Mouse (Mus musculus) C2C12 (cell line): ENCODE measurements around the gene Cbx3. TPM values are rescaled to one million over a fixed set of nuclear protein-coding genes. Genes with fewer than 3 reads are reported as not detected.

Source experiments
- H3K27me3 ChIP-seq: one replicate; pipeline ENCODE4 v1.6.1; 2011; ENCODE audit not compliant: control insufficient read depth, insufficient read depth, insufficient read length
- H3K36me3 ChIP-seq: one replicate; pipeline ENCODE4 v1.6.1; 2011; ENCODE audit not compliant: control insufficient read depth, insufficient read depth
- H3K4me3 ChIP-seq: one replicate; pipeline ENCODE4 v1.5.1; 2011; ENCODE audit warnings: mild to moderate bottlenecking, control low read depth; ENCODE audit not compliant: poor library complexity, insufficient read depth, severe bottlenecking
- H3K79me2 ChIP-seq: one replicate; pipeline ENCODE4 v1.6.1; 2011; ENCODE audit not compliant: control insufficient read depth, insufficient read depth
- H3K79me3 ChIP-seq: one replicate; pipeline ENCODE4 v1.6.1; 2011; ENCODE audit warnings: low read depth, control low read depth
- H3ac ChIP-seq: one replicate; pipeline ENCODE3; 2011; ENCODE audit warnings: low read depth; ENCODE audit not compliant: control insufficient read depth, insufficient read length
- CEBPB ChIP-seq: IDR thresholded peaks from one replicate; pipeline ENCODE4 v1.6.1; 2011; ENCODE audit warnings: low read depth, mild to moderate bottlenecking, control low read depth, moderate library complexity
- CTCF ChIP-seq: IDR thresholded peaks from one replicate; pipeline ENCODE4 v1.5.1; 2011; ENCODE audit not compliant: control insufficient read depth, insufficient read depth, insufficient read length
- FOSL1 ChIP-seq: IDR thresholded peaks from one replicate; pipeline ENCODE4 v1.8.0; 2011; ENCODE audit warnings: mild to moderate bottlenecking, low read length; ENCODE audit not compliant: poor library complexity, insufficient read depth, severe bottlenecking
- MAX ChIP-seq: IDR thresholded peaks from one replicate; pipeline ENCODE4 v1.6.1; 2011; ENCODE audit warnings: mild to moderate bottlenecking, control low read depth
- MYOD1 ChIP-seq: IDR thresholded peaks from one replicate; pipeline ENCODE4 v1.6.1; 2011; ENCODE audit warnings: low read depth; ENCODE audit not compliant: control insufficient read depth, insufficient read length
- MYOG ChIP-seq: IDR thresholded peaks from one replicate; pipeline ENCODE4 v1.6.1; 2011; ENCODE audit not compliant: control insufficient read depth, insufficient read length; ENCODE audit errors: extremely low read depth
- USF1 ChIP-seq: IDR thresholded peaks from one replicate; pipeline ENCODE4 v1.6.1; 2011; ENCODE audit warnings: low read depth, mild to moderate bottlenecking, control low read depth, moderate library complexity
- polyA plus RNA-seq: library from polyadenylated mRNA; unstranded; fragments of >200 nt; fragmentation: generic; extraction: Trizol; gene quantifications from one replicate; pipeline ENCODE4 v1.2.1, GENCODE M21; 2012; ENCODE audit warnings: missing spikeins

Cbx3 gene
- polyA plus RNA-seq, 1 experiment: 71.6 TPM

DNA sequence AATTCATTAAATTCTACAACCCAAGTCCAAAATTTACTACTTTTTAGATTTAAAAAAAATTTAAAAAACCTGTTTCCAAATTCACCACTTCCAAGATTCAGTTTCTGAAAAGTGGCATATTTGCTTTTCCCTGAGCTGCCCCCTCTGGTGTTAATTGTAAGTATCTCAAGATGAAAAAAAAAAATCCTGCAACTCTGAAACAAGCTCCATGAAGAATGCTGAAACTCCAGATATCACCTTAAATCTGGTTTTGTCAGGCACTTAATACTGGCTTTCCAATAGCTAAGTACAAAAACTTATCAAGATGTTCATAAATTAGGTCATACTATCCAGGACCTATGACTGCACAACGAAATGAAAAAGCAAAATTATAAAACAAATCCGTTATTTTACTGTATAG lies 2.5 kb upstream of the Cbx3 start:
- peaks cover 93% of the 10 kb centered on the region for H3K79me2 ChIP-seq
- peaks cover 69% of the 10 kb centered on the region for H3K36me3 ChIP-seq
- no peak overlapping the region for H3ac ChIP-seq
- peaks cover 83% of the 10 kb centered on the region for H3K79me3 ChIP-seq
- H3K27me3 ChIP-seq: no peaks in the 10 kb centered on the region
- TF ChIP-seq USF1 (no peak), CTCF (no peak), FOSL1 (no peak), MYOD1 (no peak), MAX (no peak), CEBPB (no peak), MYOG (no peak)
- H3K4me3 ChIP-seq: peak overlapping the region; percentile 97

GRCm38 (mm10) chr6:51468891-51469561 lies 1.1 kb upstream of the Cbx3 start:
- Histone ChIP-seq H3K36me3 (peaks cover 69% of the 10 kb centered on the region), H3K4me3 (peak overlapping the region; percentile 97), H3ac (peak overlapping the region; percentile 87), H3K27me3 (no peaks in the 10 kb centered on the region), H3K79me2 (peaks cover 93% of the 10 kb centered on the region), H3K79me3 (peaks cover 85% of the 10 kb centered on the region)
- TF ChIP-seq MAX (no peak), MYOG (no peak), MYOD1 (no peak), USF1 (no peak), FOSL1 (no peak)

GRCm38 (mm10) chr6:51469715-51470310 lies 347 bp upstream of the Cbx3 start, which contains the start of gene Hnrnpa2b1:
Gene Hnrnpa2b1, minus strand, starts transcription at chr6:51469894.
- peaks cover 85% of the 10 kb centered on the region for H3K79me3 ChIP-seq
- peak within 1 kb of the TSS; percentile 97 for H3ac ChIP-seq
- TF ChIP-seq MAX: no peak
- TF ChIP-seq CEBPB: peak; percentile 74
- H3K4me3 ChIP-seq: peak within 1 kb of the TSS; percentile 97
- H3K79me2 ChIP-seq: peaks cover 93% of the 10 kb centered on the region
- H3K36me3 ChIP-seq: peaks cover 69% of the 10 kb centered on the region
- H3K27me3 ChIP-seq: no peaks in the 10 kb centered on the region

DNA sequence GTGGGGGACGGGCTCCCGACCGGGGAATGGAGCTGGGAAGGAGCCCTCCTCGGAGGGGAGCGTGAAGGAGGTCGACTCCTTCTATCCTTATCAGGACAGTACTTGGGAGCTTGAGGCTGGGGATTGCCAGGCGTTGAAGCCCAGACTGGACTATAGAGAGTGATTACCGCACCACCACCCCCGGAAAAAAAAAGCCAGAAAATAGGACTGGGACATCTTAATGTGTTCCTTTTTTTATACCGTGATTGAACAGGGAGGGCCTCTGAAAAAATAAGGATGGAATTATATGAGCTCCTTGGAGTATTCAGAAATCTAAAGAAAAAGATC lies 982 bp downstream of the Cbx3 start:
- Histone ChIP-seq H3ac (peak overlapping the region; percentile 97), H3K36me3 (peaks cover 69% of the 10 kb centered on the region), H3K79me3 (peaks cover 85% of the 10 kb centered on the region)

DNA sequence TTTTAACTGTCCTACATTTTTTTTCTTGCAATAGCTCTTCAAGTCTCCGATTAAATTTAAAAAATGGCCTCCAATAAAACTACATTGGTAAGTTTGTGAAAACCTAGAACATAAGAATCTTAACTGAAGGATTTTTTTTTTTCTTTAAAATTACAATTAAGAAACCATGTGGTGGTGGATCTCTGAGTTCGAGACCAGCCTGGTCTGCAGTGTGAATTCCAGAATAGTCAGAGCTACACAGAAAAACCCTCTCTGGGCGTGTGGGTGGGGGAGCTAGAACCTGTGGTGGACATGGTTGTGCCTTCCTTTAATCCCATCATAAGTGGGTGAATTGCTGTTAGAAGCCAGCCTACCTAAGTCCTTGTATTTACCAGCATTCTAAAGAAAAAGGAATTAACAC lies 1.6 kb downstream of the Cbx3 start:
- Histone ChIP-seq H3K4me3 (peak overlapping the region; percentile 97), H3K79me2 (peaks cover 93% of the 10 kb centered on the region), H3K79me3 (peaks cover 85% of the 10 kb centered on the region), H3K36me3 (peaks cover 69% of the 10 kb centered on the region), H3K27me3 (no peaks in the 10 kb centered on the region), H3ac (peak overlapping the region; percentile 47)
- no peak for TF ChIP-seq CEBPB
- no peak for TF ChIP-seq MYOD1
- no peak for TF ChIP-seq CTCF
- no peak for TF ChIP-seq MAX
- TF ChIP-seq MYOG: no peak
- no peak for TF ChIP-seq USF1
- TF ChIP-seq FOSL1: no peak

More for the DNA sequence above, 982 bp downstream of the Cbx3 start:
- Histone ChIP-seq H3K79me2 (peaks cover 93% of the 10 kb centered on the region), H3K27me3 (no peaks in the 10 kb centered on the region), H3K4me3 (peak overlapping the region; percentile 97)
- TF ChIP-seq MYOD1: no peak
- TF ChIP-seq FOSL1: no peak
- no peak for TF ChIP-seq MYOG
- peak; percentile 12 for TF ChIP-seq MAX

DNA sequence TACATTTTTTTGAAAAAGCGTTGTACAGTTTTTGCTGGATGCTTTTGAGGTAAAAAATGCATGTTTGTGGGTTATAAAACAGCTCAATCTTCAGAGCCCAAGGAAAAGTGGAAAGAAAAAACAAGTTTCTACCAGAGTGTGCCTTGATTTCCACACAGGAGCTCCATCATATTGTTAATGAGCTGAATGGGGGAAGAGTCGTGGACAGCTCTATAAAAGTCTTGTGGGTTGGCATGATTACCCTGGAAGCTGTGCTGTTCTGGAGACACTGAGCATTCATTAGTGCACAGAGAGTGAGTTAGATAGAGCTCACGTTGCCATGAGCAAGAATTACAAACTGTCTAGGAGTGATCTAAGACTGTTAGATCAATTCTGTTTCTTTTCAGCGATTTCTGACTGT lies 2.1 kb downstream of the Cbx3 start:
- peaks cover 85% of the 10 kb centered on the region for H3K79me3 ChIP-seq
- peak overlapping the region; percentile 4 for H3ac ChIP-seq
- peaks cover 93% of the 10 kb centered on the region for H3K79me2 ChIP-seq
- H3K36me3 ChIP-seq: peaks cover 69% of the 10 kb centered on the region
- TF ChIP-seq CTCF (no peak), MAX (no peak), MYOD1 (no peak), CEBPB (no peak)
- H3K4me3 ChIP-seq: peak overlapping the region; percentile 97
- H3K27me3 ChIP-seq: no peaks in the 10 kb centered on the region
